ENCODE assay signal across 20 mouse cellular contexts in the genomic region with DNA sequence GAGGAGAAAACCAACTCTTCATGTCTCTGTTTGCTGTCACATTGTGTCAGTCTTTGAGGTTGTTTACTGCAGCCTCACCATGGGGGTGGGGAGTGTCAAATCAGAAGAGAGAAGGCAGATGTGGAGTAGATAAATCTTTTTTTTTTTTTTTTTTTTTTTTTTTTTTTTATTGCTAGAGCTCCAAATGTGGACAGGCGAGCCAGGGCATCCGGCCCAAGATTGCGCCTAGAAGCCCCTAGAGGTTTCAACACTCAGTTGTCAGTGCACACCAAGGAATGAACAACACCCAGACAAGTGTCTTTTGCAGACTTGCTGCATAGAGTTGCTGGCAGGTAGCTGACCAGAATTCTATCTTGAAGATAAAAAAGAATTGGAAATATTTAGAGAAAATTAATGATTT.
A peak's percentile ranks its signal among the peaks of the same experiment; 100 is the strongest.
DNase-seq lines count a peak whose midpoint lies in the region; ATAC-seq and TF ChIP-seq lines count a peak whose summit lies in the region.
"Had no signal": no experiment of that assay in that cellular context is flagged by ENCODE, and none has a peak within 500 bp of the region (broad histone marks: within the 10 kb centered on the region; RNA-seq: fewer than 3 reads in every experiment).

No protein-coding gene starts in this region.

- no peak for ATAC-seq in heart, embryonic 11.5 days (replicated peaks; ENCODE audit: insufficient number of reproducible peaks, low FRiP score, low TSS enrichment)
- ATAC-seq in heart, embryonic 12.5 days (ENCODE audit: insufficient number of reproducible peaks, low FRiP score) = no peak
- ATAC-seq: CD4-positive, CD25-positive, alpha-beta regulatory T cell, adult 4 months; forebrain, embryonic 15.5 days; intestine, embryonic 16.5 days had no signal

- no peaks in the 10 kb centered on the region for H3K4me1 ChIP-seq in heart, embryonic 11.5 days (ENCODE audit: control insufficient read depth, insufficient read depth, low read length)
- H3K4me1 ChIP-seq in heart, embryonic 12.5 days (replicated peaks) = no peaks in the 10 kb centered on the region
- H3K4me1 ChIP-seq in lung, adult 2 months (ENCODE audit: control insufficient read depth, insufficient read depth, low read length) = no peaks in the 10 kb centered on the region
- H3K4me1 ChIP-seq: embryonic facial prominence, embryonic 12.5 days; heart, embryonic 13.5 days had no signal

- DNase-seq in adrenal gland, postnatal 10 days = peak; percentile 3
- DNase-seq in adrenal gland, adult 2 months = no peak
- peak; percentile 61 for DNase-seq in heart, adult 11 months
- DNase-seq in heart, postnatal 4 days = peak; percentile 10
- peak; percentile 7 for DNase-seq in lung, postnatal 14 days
- no peak for DNase-seq in lung, adult 2 months
- DNase-seq: adrenal gland, postnatal 14 days; B cell, adult 2 months; cerebellum, adult 11-12 months; cerebellum, adult 9-10 months; cerebellum, postnatal 25 days had no signal

- no peaks in the 10 kb centered on the region for H3K9me3 ChIP-seq in heart, embryonic 11.5 days (replicated peaks; ENCODE audit: control insufficient read depth, low read length)
- no peaks in the 10 kb centered on the region for H3K9me3 ChIP-seq in heart, embryonic 12.5 days (replicated peaks)
- H3K9me3 ChIP-seq: embryonic facial prominence, embryonic 12.5 days; forebrain, embryonic 15.5 days; G1E; heart, embryonic 13.5 days; hindbrain, embryonic 15.5 days had no signal

- H3K4me3 ChIP-seq in heart, embryonic 11.5 days (ENCODE audit: low read depth, low read length) = no peak overlapping the region
- no peak overlapping the region for H3K4me3 ChIP-seq in heart, embryonic 12.5 days
- no peak overlapping the region for H3K4me3 ChIP-seq in lung, adult 2 months (replicated peaks; ENCODE audit: extremely low read depth, low read depth, low read length)
- H3K4me3 ChIP-seq: embryonic facial prominence, embryonic 12.5 days; forebrain, embryonic 15.5 days; heart, embryonic 13.5 days; hindbrain, embryonic 15.5 days had no signal

- TF ChIP-seq CTCF in lung, adult 2 months (IDR thresholded peaks at IDR 0.05; ENCODE audit: insufficient read depth, low read length) = no peak

- no peak overlapping the region for H3K4me2 ChIP-seq in heart, embryonic 11.5 days
- H3K4me2 ChIP-seq in heart, embryonic 12.5 days = no peak overlapping the region
- H3K4me2 ChIP-seq: embryonic facial prominence, embryonic 12.5 days; forebrain, embryonic 15.5 days; heart, embryonic 13.5 days; hindbrain, embryonic 15.5 days had no signal

- H3K27me3 ChIP-seq in heart, embryonic 11.5 days (ENCODE audit: control insufficient read depth, insufficient read depth, low read length) = no peaks in the 10 kb centered on the region
- H3K27me3 ChIP-seq in heart, embryonic 12.5 days (replicated peaks) = no peaks in the 10 kb centered on the region
- H3K27me3 ChIP-seq: embryonic facial prominence, embryonic 12.5 days; forebrain, embryonic 15.5 days; heart, embryonic 13.5 days; hindbrain, embryonic 15.5 days had no signal

- no peak overlapping the region for H3K27ac ChIP-seq in heart, embryonic 11.5 days (ENCODE audit: low read depth, low read length)
- no peak overlapping the region for H3K27ac ChIP-seq in heart, embryonic 12.5 days (ENCODE audit: poor library complexity, severe bottlenecking)
- H3K27ac ChIP-seq: embryonic facial prominence, embryonic 12.5 days; forebrain, embryonic 15.5 days; heart, embryonic 13.5 days; hindbrain, embryonic 15.5 days had no signal

- no peak overlapping the region for H3K9ac ChIP-seq in heart, embryonic 11.5 days (ENCODE audit: low read depth, low read length)
- H3K9ac ChIP-seq in heart, embryonic 12.5 days = no peak overlapping the region
- H3K9ac ChIP-seq: embryonic facial prominence, embryonic 12.5 days; forebrain, embryonic 15.5 days; heart, embryonic 13.5 days; hindbrain, embryonic 15.5 days had no signal

- no peaks in the 10 kb centered on the region for H3K36me3 ChIP-seq in heart, embryonic 11.5 days (ENCODE audit: control insufficient read depth, insufficient read depth, low read length)
- H3K36me3 ChIP-seq in heart, embryonic 12.5 days = no peaks in the 10 kb centered on the region
- H3K36me3 ChIP-seq: embryonic facial prominence, embryonic 12.5 days; forebrain, embryonic 15.5 days; G1E; hindbrain, embryonic 15.5 days had no signal

- WGBS in heart, embryonic 11.5 days (ENCODE audit: insufficient replicate concordance) = 53% methylated on average over 3 of the region's 3 CpGs
- 57% methylated on average over 3 of the region's 3 CpGs for WGBS in heart, embryonic 12.5 days
- WGBS in lung, adult 2 months = 76% methylated on average over 3 of the region's 3 CpGs

- TF ChIP-seq POLR2A in lung, adult 2 months (IDR thresholded peaks at IDR 0.05; ENCODE audit: borderline replicate concordance, extremely low read depth, low read depth, low read length) = no peak

Comparison
In these comparisons a context has a peak if more than half of its experiments do, and no peak if none do; other contexts are left out.
1. DNase-seq: peak in adrenal gland, postnatal 10 days (single experiment), heart, adult 11 months (single experiment), heart, postnatal 4 days (single experiment) and lung, postnatal 14 days (single experiment); none in adrenal gland, adult 2 months (single experiment) and lung, adult 2 months (single experiment).